Mouse (Mus musculus) cerebellum, adult 2 months (tissue): ENCODE data around the gene Ahdc1.

Experiments used
- CTCF ChIP-seq: fragments of 200-500 bp; IDR thresholded peaks from 2 replicates; pipeline ENCODE4 v1.5.1; 2011; ENCODE audit warnings: low read depth, mild to moderate bottlenecking, control low read depth, low read length, moderate library complexity, borderline replicate concordance; ENCODE audit not compliant: insufficient read depth
- POLR2A ChIP-seq: fragments of 200-500 bp; IDR thresholded peaks from 2 replicates; pipeline ENCODE4 v1.6.1; 2011; ENCODE audit warnings: low read length, control low read depth, borderline replicate concordance; ENCODE audit not compliant: insufficient read depth

GRCm38 (mm10) chr4:132972101-132972500, 39.0 kb upstream of the Ahdc1 start:
- TF ChIP-seq CTCF (no peak), POLR2A (no peak)
